Mouse (Mus musculus): ENCODE data around the gene Rnasel. TPM values are rescaled to one million over a fixed set of nuclear protein-coding genes. Genes with fewer than 3 reads are reported as not detected.

Gene Rnasel
- total and polyA plus RNA-seq, 3 experiments, result 8.4 to 18.8 (median 9.2) TPM

DNA sequence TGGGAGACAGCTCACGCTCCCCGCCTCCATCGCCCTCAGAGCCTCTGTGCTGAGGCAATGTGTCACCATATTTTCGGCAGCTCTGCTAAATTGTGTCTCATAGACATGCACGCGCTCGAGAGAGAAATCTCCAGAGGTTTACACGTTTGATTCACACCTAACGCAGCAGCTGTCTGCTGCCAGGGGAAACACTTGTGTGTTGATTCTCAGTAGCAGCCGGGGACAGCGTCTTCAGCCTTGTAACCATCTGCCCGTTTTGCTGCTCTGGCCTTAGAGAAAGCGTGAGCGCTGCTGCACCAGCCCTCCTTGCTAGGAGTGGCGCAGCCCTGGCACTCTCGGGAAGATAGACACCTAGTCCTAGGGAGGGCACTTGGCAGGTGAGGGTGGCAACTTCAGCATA, 22.6 kb upstream of the Rnasel start:
- dilution Hi-C loops (cut with MboI; ENCODE audit: extremely low pct_ligation_motif_present, extremely low pct_unique_long_range_greater_than_20kb, low sequenced_read_pairs) (no loop called here), in situ Hi-C loops (cut with MboI; ENCODE audit: low pct_ligation_motif_present, low pct_unique_long_range_greater_than_20kb, low sequenced_read_pairs) (no loop called here)
- no peak overlapping the region for H3K4me2 ChIP-seq (ENCODE audit: insufficient read depth, low read depth, poor library complexity, severe bottlenecking)
- no peaks in the 10 kb centered on the region for H3K9me3 ChIP-seq (replicated peaks; ENCODE audit: low read length)
- H3K36me3 ChIP-seq (replicated peaks in 1 of 2; ENCODE audit: control insufficient read depth in 1 of 2, insufficient read depth in 1 of 2, low read length in 1 of 2), result no peaks in the 10 kb centered on the region
- H3K27me3 ChIP-seq (replicated peaks), result no peaks in the 10 kb centered on the region
- TF ChIP-seq ZMIZ1 (IDR thresholded peaks at IDR 0.05; ENCODE audit: low read depth, low read length) (no peak), POLR2A (IDR thresholded peaks at IDR 0.05; ENCODE audit: low read depth, low read length) (no peak)
- peaks cover 6 to 23% of the 10 kb centered on the region in 2 experiments for H3K4me1 ChIP-seq (ENCODE audit: control insufficient read depth in 1 of 2, insufficient read depth in 2 of 2)
- no peak overlapping the region for H3K4me3 ChIP-seq (replicated peaks in 1 of 3; ENCODE audit: low read depth in 2 of 3, low read length in 2 of 3, poor library complexity in 1 of 3)
- H3K79me2 ChIP-seq (replicated peaks; ENCODE audit: control insufficient read depth, extremely low read depth, insufficient read depth, poor library complexity, severe bottlenecking), result no peaks in the 10 kb centered on the region
- no peak for DNase-seq (ENCODE audit: extremely low read depth)
- H3K27ac ChIP-seq (ENCODE audit: insufficient read depth, low read depth), result no peak overlapping the region
- no peak overlapping the region for H3K9ac ChIP-seq (ENCODE audit: insufficient read depth, low read depth)

DNA sequence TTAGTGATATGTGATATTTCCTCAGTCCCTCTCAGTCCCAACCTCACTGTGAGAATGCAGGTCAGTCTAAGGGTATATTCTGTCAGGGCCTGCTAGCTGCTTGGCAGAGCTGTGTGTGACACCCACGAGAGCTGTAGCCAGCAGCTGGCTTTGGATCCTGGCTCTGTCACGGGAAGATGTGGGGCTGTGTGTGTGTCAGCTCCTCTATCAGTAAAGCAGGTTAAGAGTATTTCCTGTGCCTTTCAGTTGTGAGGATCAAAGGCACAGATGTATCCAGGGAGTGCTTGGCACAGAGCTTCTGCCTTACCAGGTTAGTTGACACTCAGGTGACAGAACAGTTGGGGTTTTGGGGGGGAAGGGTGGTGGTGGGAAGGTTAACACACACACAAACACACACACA, 19.4 kb upstream of the Rnasel start:
- Histone ChIP-seq H3K4me2 (ENCODE audit: insufficient read depth, low read depth, poor library complexity, severe bottlenecking) (no peak overlapping the region), H3K4me3 (replicated peaks in 1 of 3; ENCODE audit: low read depth in 2 of 3, low read length in 2 of 3, poor library complexity in 1 of 3) (no peak overlapping the region), H3K9ac (ENCODE audit: insufficient read depth, low read depth) (no peak overlapping the region), H3K36me3 (replicated peaks in 1 of 2; ENCODE audit: control insufficient read depth in 1 of 2, insufficient read depth in 1 of 2, low read length in 1 of 2) (no peaks in the 10 kb centered on the region), H3K79me2 (replicated peaks; ENCODE audit: control insufficient read depth, extremely low read depth, insufficient read depth, poor library complexity, severe bottlenecking) (no peaks in the 10 kb centered on the region), H3K9me3 (replicated peaks; ENCODE audit: low read length) (no peaks in the 10 kb centered on the region), H3K27me3 (replicated peaks) (no peaks in the 10 kb centered on the region), H3K4me1 (ENCODE audit: control insufficient read depth in 1 of 2, insufficient read depth in 2 of 2) (peaks cover 0 to 6% of the 10 kb centered on the region in 2 experiments; a peak in 2 of 4 replicates), H3K27ac (ENCODE audit: insufficient read depth, low read depth) (no peak overlapping the region)
- TF ChIP-seq ZMIZ1 (IDR thresholded peaks at IDR 0.05; ENCODE audit: low read depth, low read length) (no peak), BHLHE40 (IDR thresholded peaks at IDR 0.05; ENCODE audit: low read depth, low read length) (no peak), ZNF384 (IDR thresholded peaks at IDR 0.05; ENCODE audit: low read depth, low read length) (no peak), ZC3H11A (IDR thresholded peaks at IDR 0.05; ENCODE audit: low read depth, low read length) (no peak), USF1 (IDR thresholded peaks at IDR 0.05; ENCODE audit: low read depth, low read length) (no peak), MAZ (IDR thresholded peaks at IDR 0.05; ENCODE audit: low read depth, low read length) (no peak), NRF1 (IDR thresholded peaks at IDR 0.05; ENCODE audit: low read depth, low read length) (no peak), ETS1 (conservative IDR thresholded peaks at IDR 0.05; ENCODE audit: low read depth, low read length) (no peak), JUND (conservative IDR thresholded peaks at IDR 0.05; ENCODE audit: low read depth, low read length) (no peak), TCF12 (IDR thresholded peaks at IDR 0.05; ENCODE audit: low read depth, low read length) (no peak), POLR2AphosphoS2 (IDR thresholded peaks at IDR 0.05; ENCODE audit: low read depth, low read length) (no peak), CHD2 (IDR thresholded peaks at IDR 0.05; ENCODE audit: low read length) (no peak), POLR2A (IDR thresholded peaks at IDR 0.05; ENCODE audit: low read depth, low read length) (no peak), SMC3 (IDR thresholded peaks at IDR 0.05; ENCODE audit: low read depth, low read length) (no peak), TBP (conservative IDR thresholded peaks at IDR 0.05; ENCODE audit: low read depth, low read length) (no peak), IRF4 (IDR thresholded peaks at IDR 0.05; ENCODE audit: low read depth, low read length) (no peak), ZKSCAN1 (IDR thresholded peaks at IDR 0.05; ENCODE audit: borderline replicate concordance, low read depth, low read length) (no peak), CHD1 (IDR thresholded peaks at IDR 0.05; ENCODE audit: low read depth, low read length) (no peak)
- dilution Hi-C loops (cut with MboI; ENCODE audit: extremely low pct_ligation_motif_present, extremely low pct_unique_long_range_greater_than_20kb, low sequenced_read_pairs) (no loop called here), in situ Hi-C loops (cut with MboI; ENCODE audit: low pct_ligation_motif_present, low pct_unique_long_range_greater_than_20kb, low sequenced_read_pairs) (loop anchor here (10.0 kb wide), 1 partner anchor 45 kb away; no protein-coding TSS in a partner anchor)
- no peak for DNase-seq (ENCODE audit: extremely low read depth)

All from CH12.LX (cell line).